Mouse (Mus musculus) hindbrain, postnatal 0 days (tissue): ENCODE measurements around the gene Cox14. TPM values are rescaled to one million over a fixed set of nuclear protein-coding genes. Genes with fewer than 3 reads are reported as not detected.
A peak's percentile ranks its signal among the peaks of the same experiment; 100 is the strongest.

ENCODE experiments used
- ATAC-seq: fragments of 200-750 bp; cut with Nextera tagmentation; 2 replicates; pipeline ENCODE4 v1.8.0; 2017; ENCODE audit warnings: mild to moderate bottlenecking, moderate TSS enrichment, moderate library complexity
- DNase-seq: peaks from one replicate; pipeline ENCODE4 v3.0.0-alpha.2; 2015; ENCODE audit warnings: low spot score
- H3K27ac ChIP-seq: fragments of 300-500 bp; sonication (generic); 2 replicates; pipeline ENCODE4 v1.5.1; 2014; ENCODE audit warnings: mild to moderate bottlenecking
- H3K27me3 ChIP-seq: fragments of 300-500 bp; sonication (generic); 2 replicates; pipeline ENCODE4 v1.6.1; 2014; ENCODE audit warnings: low read length, mixed read lengths; ENCODE audit not compliant: insufficient read depth
- H3K36me3 ChIP-seq: fragments of 300-500 bp; sonication (generic); 2 replicates; pipeline ENCODE4 v1.6.1; 2014; ENCODE audit warnings: low read length, mixed read lengths; ENCODE audit not compliant: insufficient read depth
- H3K4me1 ChIP-seq: fragments of 300-500 bp; sonication (generic); 2 replicates; pipeline ENCODE4 v1.6.1; 2014; ENCODE audit warnings: antibody characterized with exemption, low read length, mixed read lengths; ENCODE audit not compliant: insufficient read depth
- H3K4me2 ChIP-seq: fragments of 300-500 bp; sonication (generic); 2 replicates; pipeline ENCODE4 v1.6.1; 2014; ENCODE audit warnings: low read depth, mild to moderate bottlenecking, low read length, moderate library complexity, mixed read lengths
- H3K4me3 ChIP-seq: fragments of 300-500 bp; sonication (generic); 2 replicates; pipeline ENCODE4 v1.5.1; 2014; ENCODE audit warnings: low read length
- H3K9ac ChIP-seq: fragments of 300-500 bp; sonication (generic); replicated peaks from 2 replicates; pipeline ENCODE4 v1.6.1; 2014; ENCODE audit warnings: mild to moderate bottlenecking, low read length, moderate library complexity, mixed read lengths
- H3K9me3 ChIP-seq: fragments of 300-500 bp; sonication (generic); 2 replicates; pipeline ENCODE4 v1.6.1; 2016; ENCODE audit warnings: low read length, mixed read lengths
- CTCF ChIP-seq: IDR thresholded peaks from 2 replicates; pipeline ENCODE4 v1.5.1; 2016; ENCODE audit warnings: antibody characterized with exemption, control low read depth, low read depth
- WGBS: fragments of 180-500 bp; shearing (Covaris S2); extraction: QIAGEN DNeasy Blood & Tissue Kit; methylation state at CpG from one replicate; pipeline ENCODE4 v1.1.7; 2014; 5-methylcytosine and 5-hydroxymethylcytosine counted together
- polyA plus RNA-seq: library from polyadenylated mRNA; unstranded; fragments of >200 nt; fragmentation: Nextera tagmentation; extraction: Ambion mirVana; gene quantifications from 2 replicates; pipeline ENCODE4 v1.2.1, GENCODE M21; 2015
- total RNA-seq: library from RNA; depleted of rRNA; stranded (reverse); fragments of >200 nt; gene quantifications from 2 replicates; pipeline ENCODE4 v1.2.3, GENCODE M21; 2014; rRNA removed

The Cox14 gene
- total RNA-seq (61.2 and 101 TPM in 2 replicates), polyA plus RNA-seq (201 and 202 TPM in 2 replicates)

DNA sequence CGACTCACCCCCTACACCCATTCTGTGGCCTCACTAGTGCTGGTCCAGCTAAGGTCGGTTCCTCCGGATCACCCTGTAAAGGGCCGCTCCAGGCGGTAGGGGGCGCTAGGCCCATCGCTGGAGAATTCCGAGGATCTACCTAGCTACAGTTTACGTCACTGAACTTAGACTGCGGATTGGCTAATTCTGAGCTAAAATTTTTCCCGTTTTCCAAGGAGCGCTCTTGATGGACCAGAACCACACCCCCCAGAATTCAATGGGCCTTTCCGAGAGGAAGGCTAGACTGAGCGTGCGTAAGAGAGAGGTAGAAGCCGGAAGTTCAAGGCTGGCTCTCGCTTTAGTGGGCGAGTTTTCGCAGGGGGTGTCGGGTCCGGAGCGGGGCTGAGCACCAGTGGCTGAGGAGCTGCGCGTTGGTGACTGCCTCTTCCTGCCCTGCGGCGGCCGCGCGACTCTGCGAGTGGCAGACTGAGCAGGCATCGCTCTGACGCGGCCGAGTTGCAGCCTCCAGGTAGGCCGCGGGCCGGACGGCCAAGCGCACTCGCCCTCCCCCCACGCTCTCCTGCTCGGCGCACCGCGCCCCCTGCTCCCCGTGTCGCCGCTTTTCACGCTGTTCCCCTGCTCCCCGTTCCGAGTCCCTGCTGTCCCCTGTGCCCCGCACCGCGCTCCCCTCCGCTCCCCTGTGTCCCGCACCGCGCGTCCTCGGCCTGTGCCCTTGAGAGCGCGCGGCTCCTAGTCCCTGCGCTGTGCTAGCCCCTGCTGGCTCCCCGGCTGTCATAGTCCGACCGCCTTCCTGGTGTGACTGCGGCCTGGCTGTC is at the start of gene Cox14:
Cox14 (plus strand) TSS at position 278 of the 815 bp plus-strand sequence.
- ATAC-seq = peak; percentile 96
- TF ChIP-seq CTCF = peak; percentile 97

GRCm38 (mm10) chr15:99677089-99677488 is 48.3 kb upstream of the Cox14 start:
- no peak for TF ChIP-seq CTCF

More for the DNA sequence above, at the start of gene Cox14:
- Histone ChIP-seq H3K9ac (peak within 1 kb of the TSS; percentile 87), H3K4me3 (peak within 1 kb of the TSS; percentile 67), H3K36me3 (no peaks in the 10 kb centered on the region), H3K9me3 (no peaks in the 10 kb centered on the region), H3K27ac (peak within 1 kb of the TSS; percentile 91), H3K27me3 (no peaks in the 10 kb centered on the region), H3K4me2 (peak within 1 kb of the TSS; percentile 77), H3K4me1 (peaks cover 25% of the 10 kb centered on the region)
- DNase-seq = peak; percentile 99
- WGBS = under 1% methylated on average over 66 of the region's 68 CpGs

DNA sequence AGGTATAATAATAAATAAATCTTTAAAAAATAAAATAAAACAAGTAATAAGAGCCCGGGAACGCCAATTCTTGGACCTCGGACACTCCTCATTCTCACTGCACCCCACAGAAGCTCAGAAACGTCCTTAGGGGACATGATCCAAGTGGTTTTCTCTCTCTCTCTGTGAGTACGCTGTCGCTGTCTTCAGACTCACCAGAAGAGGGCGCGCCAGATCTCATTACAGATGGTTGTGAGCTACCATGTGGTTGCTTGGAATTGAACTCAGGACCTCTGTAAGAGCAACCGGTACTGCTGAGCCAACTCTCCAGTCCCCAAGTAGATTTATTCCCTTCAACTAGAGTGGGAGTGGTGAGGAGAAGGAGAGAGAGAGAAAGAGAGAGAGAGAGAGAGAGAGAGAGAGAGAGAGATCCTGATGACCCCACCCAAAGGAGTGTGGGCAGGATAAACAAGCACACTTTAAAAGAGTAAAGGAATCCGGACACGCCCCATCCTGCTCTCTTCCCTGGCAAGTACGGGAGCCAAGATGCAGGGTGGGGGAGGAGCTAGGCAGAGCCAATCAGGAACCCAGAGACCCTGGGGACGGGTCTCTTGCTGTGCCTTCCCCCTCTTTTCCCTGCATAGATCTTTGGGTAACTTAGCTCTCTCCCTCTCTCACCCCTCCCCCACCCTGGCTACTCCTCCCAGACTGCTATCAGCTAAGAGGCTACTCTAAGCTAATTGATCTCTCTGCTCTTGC is 47.2 kb upstream of the Cox14 start:
- WGBS = 15% methylated on average over 13 of the region's 13 CpGs
- H3K4me1 ChIP-seq = peaks cover 21% of the 10 kb centered on the region
- no peak overlapping the region for H3K4me3 ChIP-seq
- no peaks in the 10 kb centered on the region for H3K36me3 ChIP-seq
- H3K9ac ChIP-seq = no peak overlapping the region
- no peaks in the 10 kb centered on the region for H3K27me3 ChIP-seq
- peak; percentile 54 for TF ChIP-seq CTCF
- ATAC-seq = no peak
- no peak overlapping the region for H3K4me2 ChIP-seq
- H3K9me3 ChIP-seq = no peaks in the 10 kb centered on the region
- DNase-seq = peak; percentile 49
- H3K27ac ChIP-seq = no peak overlapping the region

More at GRCm38 (mm10) chr15:99677089-99677488, 48.3 kb upstream of the Cox14 start:
- Histone ChIP-seq H3K4me3 (no peak overlapping the region), H3K27ac (peak overlapping the region; percentile 67), H3K9ac (peak overlapping the region; percentile 13; the same call in 1 of the 2 replicates), H3K4me2 (peak overlapping the region; percentile 31), H3K36me3 (no peaks in the 10 kb centered on the region), H3K4me1 (peaks cover 27% of the 10 kb centered on the region), H3K27me3 (no peaks in the 10 kb centered on the region), H3K9me3 (no peaks in the 10 kb centered on the region)
- DNase-seq (peak; percentile 70), ATAC-seq (peak; percentile 72)
- 21% methylated on average over 8 of the region's 8 CpGs for WGBS

DNA sequence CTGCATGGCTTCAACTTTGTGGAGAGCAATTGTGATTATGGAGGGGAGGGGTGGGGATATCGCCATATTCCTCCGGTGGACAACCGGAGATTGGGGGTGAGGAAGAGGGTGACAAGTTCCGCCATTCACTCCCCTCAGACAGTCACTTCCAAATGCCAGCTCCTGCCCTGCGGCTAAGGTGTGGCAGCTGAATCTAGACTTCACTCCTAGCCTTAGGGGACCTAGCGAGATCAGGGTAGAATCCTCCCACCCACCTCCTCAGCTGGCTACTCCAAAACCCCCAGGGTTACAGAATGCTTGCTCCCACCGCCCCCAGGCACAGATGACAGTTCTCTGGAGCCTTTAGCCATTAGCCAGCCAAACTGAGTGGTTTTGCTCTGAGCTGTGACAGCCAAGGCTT is 46.4 kb upstream of the Cox14 start:
- Histone ChIP-seq H3K36me3 (no peaks in the 10 kb centered on the region), H3K4me2 (no peak overlapping the region), H3K9me3 (no peaks in the 10 kb centered on the region), H3K9ac (no peak overlapping the region), H3K4me1 (peaks cover 21% of the 10 kb centered on the region), H3K27ac (no peak overlapping the region), H3K4me3 (no peak overlapping the region), H3K27me3 (no peaks in the 10 kb centered on the region)
- WGBS = 66% methylated on average over 7 of the region's 7 CpGs
- DNase-seq (no peak), ATAC-seq (no peak)
- TF ChIP-seq CTCF = no peak

GRCm38 (mm10) chr15:99682880-99683279 is 42.5 kb upstream of the Cox14 start:
- Histone ChIP-seq H3K4me1 (no peaks in the 10 kb centered on the region), H3K9me3 (no peaks in the 10 kb centered on the region), H3K36me3 (no peaks in the 10 kb centered on the region), H3K4me3 (no peak overlapping the region), H3K27ac (no peak overlapping the region), H3K4me2 (no peak overlapping the region), H3K27me3 (no peaks in the 10 kb centered on the region), H3K9ac (no peak overlapping the region)
- peak; percentile 58 for TF ChIP-seq CTCF
- DNase-seq = no peak
- WGBS = 93% methylated on average over 7 of the region's 7 CpGs
- no peak for ATAC-seq

DNA sequence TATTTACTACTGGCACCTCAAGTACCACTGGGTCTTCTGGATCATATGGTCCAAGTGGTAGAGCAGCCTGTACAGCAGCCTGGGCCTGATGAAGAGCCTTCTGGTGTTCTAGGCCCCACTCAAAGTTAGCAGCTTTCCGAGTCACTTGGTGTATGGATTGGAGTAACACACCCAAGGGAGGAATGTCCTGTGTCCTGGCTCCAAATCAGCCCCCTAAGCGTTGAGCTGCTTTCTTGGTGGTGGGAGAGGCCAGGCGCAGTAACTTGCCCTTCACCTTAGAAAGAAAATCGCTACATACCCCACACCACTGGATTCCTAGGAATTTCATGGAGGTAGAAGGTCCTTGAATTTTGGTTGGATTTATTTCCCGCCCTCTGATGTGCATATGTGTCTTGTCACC is 41.3 kb upstream of the Cox14 start:
- no peaks in the 10 kb centered on the region for H3K36me3 ChIP-seq
- H3K4me1 ChIP-seq = no peaks in the 10 kb centered on the region
- no peaks in the 10 kb centered on the region for H3K9me3 ChIP-seq
- DNase-seq (no peak), ATAC-seq (no peak)
- H3K9ac ChIP-seq = no peak overlapping the region
- no peak overlapping the region for H3K4me3 ChIP-seq
- H3K4me2 ChIP-seq = no peak overlapping the region
- H3K27me3 ChIP-seq = no peaks in the 10 kb centered on the region
- TF ChIP-seq CTCF = no peak
- H3K27ac ChIP-seq = no peak overlapping the region
- 95% methylated on average over 5 of the region's 5 CpGs for WGBS
